In genomic region chrX:42139882-42140281, GRCm38 (mm10) we compare ENCODE assay signal across 12 mouse cellular contexts. TPM values are rescaled to one million over a fixed set of nuclear protein-coding genes. Genes with fewer than 3 reads are reported as not detected.
DNase-seq lines count a peak whose midpoint lies in the region; ATAC-seq and TF ChIP-seq lines count a peak whose summit lies in the region.
"Had no signal": no experiment of that assay in that cellular context is flagged by ENCODE, and none has a peak within 500 bp of the region (broad histone marks: within the 10 kb centered on the region; RNA-seq: fewer than 3 reads in every experiment).

No protein-coding gene starts in this region.

- ATAC-seq in Patski, result peak; percentile 79
- peak; percentile 55; the same call in 1 of the 2 replicates for ATAC-seq in heart, postnatal 0 days (ENCODE audit: insufficient read depth, low read depth)
- no peak for ATAC-seq in hindbrain, embryonic 16.5 days

- POLR2A ChIA-PET in Patski (lab: Charles Lee), result no interaction called here

- H3K9ac ChIP-seq in heart, postnatal 0 days (replicated peaks; ENCODE audit: low read depth, low read length), result no peak overlapping the region
- H3K9ac ChIP-seq in hindbrain, embryonic 16.5 days (ENCODE audit: low read depth, low read length), result no peak overlapping the region
- H3K9ac ChIP-seq: hindbrain, embryonic 14.5 days; limb, embryonic 12.5 days had no signal

- CTCF ChIA-PET in Patski (lab: Charles Lee), result interaction anchor here (1.3 kb wide), 1 partner anchor 41 kb away, joined by 3 read pairs; no protein-coding TSS in a partner anchor

- no peaks in the 10 kb centered on the region for H3K9me3 ChIP-seq in heart, postnatal 0 days (replicated peaks; ENCODE audit: control insufficient read depth, low read length)
- no peaks in the 10 kb centered on the region for H3K9me3 ChIP-seq in hindbrain, embryonic 16.5 days (ENCODE audit: control insufficient read depth, low read length)
- H3K9me3 ChIP-seq: limb, embryonic 12.5 days; midbrain, embryonic 10.5 days had no signal

- WGBS in kidney, adult 2 months, result 36% methylated on average over 9 of the region's 9 CpGs
- 21% methylated on average over 9 of the region's 9 CpGs for WGBS in heart, postnatal 0 days
- 80% methylated on average over 9 of the region's 9 CpGs for WGBS in hindbrain, embryonic 16.5 days

- H3K27ac ChIP-seq in kidney, adult 2 months (ENCODE audit: insufficient read depth, low read depth, low read length), result no peak overlapping the region
- H3K27ac ChIP-seq in heart, postnatal 0 days (ENCODE audit: low read depth), result peak overlapping the region; percentile 67
- H3K27ac ChIP-seq in hindbrain, embryonic 16.5 days (ENCODE audit: low read depth, low read length), result no peak overlapping the region
- H3K27ac ChIP-seq: hindbrain, embryonic 14.5 days; limb, embryonic 12.5 days; midbrain, embryonic 10.5 days had no signal

- H3K27me3 ChIP-seq in kidney, adult 2 months (replicated peaks; ENCODE audit: control insufficient read depth, insufficient read depth, low read length), result no peaks in the 10 kb centered on the region
- peaks cover 8% of the 10 kb centered on the region for H3K27me3 ChIP-seq in Patski
- no peaks in the 10 kb centered on the region for H3K27me3 ChIP-seq in heart, postnatal 0 days (ENCODE audit: control insufficient read depth, insufficient read depth, low read length)
- no peaks in the 10 kb centered on the region for H3K27me3 ChIP-seq in hindbrain, embryonic 16.5 days (replicated peaks; ENCODE audit: control insufficient read depth, insufficient read depth, low read length)
- H3K27me3 ChIP-seq: limb, embryonic 12.5 days had no signal

- in situ Hi-C loops in Patski (cut with MboI; ENCODE audit: low pct_unique_long_range_greater_than_20kb), result loop anchor here (5.0 kb wide), 1 partner anchor 108 kb away; no protein-coding TSS in a partner anchor

- no peak for TF ChIP-seq POLR2A in kidney, adult 2 months (IDR thresholded peaks at IDR 0.05; ENCODE audit: low read depth, low read length)

- TF ChIP-seq EP300 in heart, postnatal 0 days (IDR thresholded peaks at IDR 0.05; ENCODE audit: low read depth), result no peak

- DNase-seq in kidney, adult 2 months, result peak; percentile 2
- no peak for DNase-seq in kidney, adult 11 months
- DNase-seq in Patski (ENCODE audit: low read depth, low spot score), result no peak
- DNase-seq in heart, postnatal 0 days (ENCODE audit: low spot score), result peak; percentile 45
- peak; percentile 29 for DNase-seq in lung, postnatal 25 days (ENCODE audit: low spot score)
- DNase-seq in right cerebral cortex, adult 2 months (ENCODE audit: low spot score in 2 of 2), result no peak
- DNase-seq: cerebellum, postnatal 25 days; retina, postnatal 1 day had no signal

- no peak overlapping the region for H3K4me2 ChIP-seq in heart, postnatal 0 days (ENCODE audit: low read depth, low read length)
- H3K4me2 ChIP-seq in hindbrain, embryonic 16.5 days (ENCODE audit: low read length), result no peak overlapping the region
- H3K4me2 ChIP-seq: hindbrain, embryonic 14.5 days; limb, embryonic 12.5 days had no signal

- no peaks in the 10 kb centered on the region for H3K4me1 ChIP-seq in kidney, adult 2 months (ENCODE audit: control insufficient read depth, insufficient read depth, low read length)
- no peaks in the 10 kb centered on the region for H3K4me1 ChIP-seq in heart, postnatal 0 days (ENCODE audit: control insufficient read depth, insufficient read depth)
- no peaks in the 10 kb centered on the region for H3K4me1 ChIP-seq in hindbrain, embryonic 16.5 days (ENCODE audit: control insufficient read depth, insufficient read depth, low read depth, low read length)
- H3K4me1 ChIP-seq: limb, embryonic 12.5 days; midbrain, embryonic 10.5 days had no signal

- H3K36me3 ChIP-seq in kidney, adult 2 months (ENCODE audit: control insufficient read depth, insufficient read depth, low read length), result no peaks in the 10 kb centered on the region
- no peaks in the 10 kb centered on the region for H3K36me3 ChIP-seq in heart, postnatal 0 days (replicated peaks; ENCODE audit: control insufficient read depth, insufficient read depth, low read length)
- H3K36me3 ChIP-seq in hindbrain, embryonic 16.5 days (ENCODE audit: control insufficient read depth, insufficient read depth, low read length), result no peaks in the 10 kb centered on the region
- H3K36me3 ChIP-seq: limb, embryonic 12.5 days; midbrain, embryonic 10.5 days had no signal

- TF ChIP-seq CTCF in kidney, adult 2 months (conservative IDR thresholded peaks at IDR 0.05; ENCODE audit: insufficient read depth, insufficient read length, low read depth, low read length), result no peak
- TF ChIP-seq CTCF in Patski (IDR thresholded peaks at IDR 0.05), result no peak
- TF ChIP-seq CTCF in heart, postnatal 0 days (IDR thresholded peaks at IDR 0.05; ENCODE audit: low read depth), result no peak

- H3K4me3 ChIP-seq in kidney, adult 2 months (ENCODE audit: insufficient read depth, low read depth, low read length), result no peak overlapping the region
- H3K4me3 ChIP-seq in heart, postnatal 0 days (ENCODE audit: low read depth, low read length), result no peak overlapping the region
- no peak overlapping the region for H3K4me3 ChIP-seq in hindbrain, embryonic 16.5 days (ENCODE audit: low read length)
- H3K4me3 ChIP-seq: limb, embryonic 12.5 days; midbrain, embryonic 10.5 days had no signal

RNA-seq across cellular contexts. Expression of gene Stag2, which starts 9.2 kb away (rescaled TPM):
- polyA plus RNA-seq in kidney, adult 2 months (2012; rRNA removed), result 6.8 and 8.8 TPM in 2 replicates
- 52.0 TPM for polyA plus RNA-seq in Patski (2021)
- 47.1 and 48.2 TPM in 2 replicates for total RNA-seq in heart, postnatal 0 days (2014; rRNA removed; ENCODE audit: low replicate concordance)
- 20.4 TPM in 2 replicates for polyA plus RNA-seq in heart, postnatal 0 days (2015; fragmentation: Nextera tagmentation; extraction: Ambion mirVana)
- polyA plus RNA-seq in hindbrain, embryonic 16.5 days (2015; fragmentation: Nextera tagmentation; extraction: Ambion mirVana), result 17.2 and 17.9 TPM in 2 replicates

Comparison
In these comparisons a context has a peak if more than half of its experiments do, and no peak if none do; other contexts are left out.
1. DNase-seq: peak in kidney, adult 2 months (single experiment), heart, postnatal 0 days (single experiment) and lung, postnatal 25 days (single experiment); none in kidney, adult 11 months (single experiment), Patski (single experiment) and right cerebral cortex, adult 2 months (0 of 2).